Mouse (Mus musculus): ENCODE results near the gene Tmem102. TPM values are rescaled to one million over a fixed set of nuclear protein-coding genes. Genes with fewer than 3 reads are reported as not detected.

Tmem102 gene
- polyA plus RNA-seq, 1 experiment from 2014 or later: 2.4 TPM

- H3K9ac ChIP-seq: no peak within 1 kb of the TSS
- H3K36me3 ChIP-seq: no peaks in the 10 kb centered on the region
- no peak within 1 kb of the TSS for H3K4me2 ChIP-seq (replicated peaks)
- no peaks in the 10 kb centered on the region for H3K27me3 ChIP-seq
- H3K27ac ChIP-seq: no peak within 1 kb of the TSS
- no peak for ATAC-seq (ENCODE audit: low FRiP score)
- 0 out of 2 replicates have a peak, but pooled peaks cover 10% of the 10 kb centered on the region for H3K9me3 ChIP-seq (replicated peaks)
- 54% methylated on average over 10 of the region's 10 CpGs for WGBS
- no peaks in the 10 kb centered on the region for H3K4me1 ChIP-seq
- no peak within 1 kb of the TSS for H3K4me3 ChIP-seq
Measured at GRCm38 (mm10) chr11:69815155-69815554, 9.7 kb upstream of the Tmem102 start, which contains the start of gene Gm39566. Gm39566 (minus strand) TSS chr11:69815298.

DNA sequence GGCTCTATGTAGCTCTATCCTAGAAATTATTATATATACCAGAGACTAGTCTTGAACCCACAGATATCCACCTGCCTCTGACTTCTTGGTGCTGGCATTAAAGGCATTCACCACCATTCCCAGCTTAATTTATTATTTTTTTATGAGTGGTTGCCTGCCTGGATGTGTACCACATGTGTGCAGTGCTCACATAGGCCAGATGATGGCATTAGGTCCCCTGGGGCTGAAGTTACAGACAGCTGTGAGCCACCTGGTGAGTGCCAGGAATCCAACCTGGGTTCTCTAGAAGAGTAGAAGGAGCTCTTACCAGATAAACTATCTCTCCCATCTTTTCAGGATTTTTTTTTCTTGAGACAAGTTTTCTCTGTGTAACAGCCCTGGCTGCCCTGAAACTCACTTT is 4.9 kb upstream of the Tmem102 start:
- ATAC-seq (ENCODE audit: low FRiP score): no peak

GRCm38 (mm10) chr11:69807641-69808040 is 2.2 kb upstream of the Tmem102 start:
- 85% methylated on average over 2 of the region's 2 CpGs for WGBS
- Histone ChIP-seq H3K36me3 (no peaks in the 10 kb centered on the region), H3K9me3 (replicated peaks) (0 out of 2 replicates have a peak, but pooled peaks cover 3% of the 10 kb centered on the region), H3K4me2 (replicated peaks) (no peak overlapping the region), H3K9ac (no peak overlapping the region), H3K27me3 (peaks cover 38% of the 10 kb centered on the region), H3K4me3 (no peak overlapping the region), H3K27ac (no peak overlapping the region), H3K4me1 (peaks cover 23% of the 10 kb centered on the region)
- no peak for ATAC-seq (ENCODE audit: low FRiP score)

More for the DNA sequence above, 4.9 kb upstream of the Tmem102 start:
- Histone ChIP-seq H3K4me2 (replicated peaks) (no peak overlapping the region), H3K9me3 (replicated peaks) (0 out of 2 replicates have a peak, but pooled peaks cover 3% of the 10 kb centered on the region), H3K36me3 (no peaks in the 10 kb centered on the region), H3K4me1 (no peaks in the 10 kb centered on the region), H3K27me3 (peaks cover 14% of the 10 kb centered on the region), H3K9ac (no peak overlapping the region), H3K4me3 (no peak overlapping the region), H3K27ac (no peak overlapping the region)

DNA sequence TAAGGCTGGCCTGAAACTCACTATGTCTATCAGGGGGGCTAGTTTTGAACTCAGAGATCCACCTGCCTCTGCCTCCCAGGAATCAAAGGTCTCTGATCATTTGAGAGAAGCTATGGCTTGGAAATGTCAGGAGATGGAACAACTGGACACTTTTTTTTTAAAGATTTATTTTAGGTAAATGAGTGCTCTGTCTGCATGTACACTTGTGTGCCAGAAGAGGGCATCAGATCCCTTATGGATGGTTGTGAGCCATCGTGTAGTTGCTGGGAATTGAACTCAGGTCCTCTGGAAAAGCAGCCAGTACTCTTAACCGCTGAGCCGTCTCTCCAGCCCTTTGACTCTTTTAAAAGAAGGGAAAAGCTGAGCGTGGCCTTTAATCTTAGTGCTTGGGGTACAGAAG is 954 bp upstream of the Tmem102 start:
- peaks cover 51% of the 10 kb centered on the region for H3K27me3 ChIP-seq
- no peak overlapping the region for H3K4me2 ChIP-seq (replicated peaks)
- no peaks in the 10 kb centered on the region for H3K36me3 ChIP-seq
- peaks cover 36% of the 10 kb centered on the region for H3K4me1 ChIP-seq
- 85% methylated on average over 4 of the region's 4 CpGs for WGBS
- no peak overlapping the region for H3K4me3 ChIP-seq
- H3K9me3 ChIP-seq (replicated peaks): 0 out of 2 replicates have a peak, but pooled peaks cover 3% of the 10 kb centered on the region
- H3K27ac ChIP-seq: no peak overlapping the region
- no peak for ATAC-seq (ENCODE audit: low FRiP score)
- no peak overlapping the region for H3K9ac ChIP-seq

DNA sequence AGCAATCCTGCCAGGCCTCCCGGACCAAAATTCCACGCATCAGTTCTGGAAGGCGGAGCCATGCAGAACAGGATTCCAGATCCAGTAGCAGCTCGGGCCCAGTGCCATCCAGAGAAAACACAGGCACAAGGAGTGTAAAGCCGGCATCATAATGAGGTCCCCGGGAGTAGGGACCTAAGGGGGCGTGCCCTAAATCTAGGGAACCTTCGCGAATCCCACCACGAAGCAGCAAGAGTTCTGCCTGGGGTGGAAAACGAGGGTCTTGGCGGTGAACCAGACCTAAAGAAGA is 828 bp downstream of the Tmem102 start:
- Histone ChIP-seq H3K4me3 (peak overlapping the region; percentile 53; the same call in 1 of the 2 replicates), H3K4me1 (peaks cover 51% of the 10 kb centered on the region), H3K27ac (no peak overlapping the region), H3K9me3 (replicated peaks) (0 out of 2 replicates have a peak, but pooled peaks cover 3% of the 10 kb centered on the region), H3K4me2 (replicated peaks) (peak overlapping the region; percentile 8; the same call in 1 of the 2 replicates), H3K9ac (no peak overlapping the region), H3K27me3 (peaks cover 53% of the 10 kb centered on the region), H3K36me3 (no peaks in the 10 kb centered on the region)
- 6% methylated on average over 12 of the region's 12 CpGs for WGBS
- no peak for ATAC-seq (ENCODE audit: low FRiP score)

DNA sequence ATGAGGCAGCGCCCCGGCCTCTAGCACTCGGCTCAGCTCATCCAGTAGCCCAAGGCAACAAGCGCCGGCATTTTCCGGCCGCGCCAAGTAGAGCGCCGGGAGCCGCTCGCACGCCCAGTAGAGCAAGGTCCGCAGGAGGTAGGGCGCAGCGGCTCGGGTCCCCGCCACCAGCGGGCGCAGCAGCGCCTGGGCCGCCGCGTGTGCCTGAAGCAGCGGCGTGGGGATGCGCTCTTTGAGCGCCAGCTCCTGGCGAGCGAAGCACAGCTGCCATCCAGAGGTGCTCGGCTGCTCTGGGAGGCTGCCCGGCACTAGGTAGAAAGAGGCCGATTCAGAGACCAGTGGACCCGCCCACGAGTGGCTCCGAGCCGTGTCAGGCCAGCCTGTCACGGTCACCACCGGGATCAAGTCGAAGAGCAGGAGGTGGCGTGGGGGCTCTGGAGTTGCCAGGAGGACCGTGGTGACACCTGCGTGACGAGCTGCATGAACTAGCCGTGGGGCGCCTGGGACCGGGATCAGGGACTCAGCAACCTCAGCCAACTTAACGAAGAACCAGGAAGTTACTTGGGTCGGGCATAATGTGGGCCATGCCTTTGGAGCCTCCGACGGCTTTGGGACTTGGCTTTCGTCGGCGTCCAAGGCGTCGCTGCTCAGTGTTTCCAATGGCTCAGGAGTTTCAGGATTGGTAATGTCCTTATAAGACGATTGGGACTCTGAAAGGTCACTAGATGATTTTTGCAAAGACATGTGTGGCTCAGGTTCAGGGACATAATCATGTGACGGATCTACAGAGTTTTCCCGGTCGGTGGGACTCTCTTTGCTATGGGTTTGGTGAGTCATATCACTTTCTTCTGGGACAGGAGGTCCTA is 1.4 kb downstream of the Tmem102 start:
- WGBS: under 1% methylated on average over 60 of the region's 60 CpGs
- peak overlapping the region; percentile 53 for H3K4me3 ChIP-seq
- H3K4me1 ChIP-seq: peaks cover 57% of the 10 kb centered on the region
- H3K9me3 ChIP-seq (replicated peaks): 0 out of 2 replicates have a peak, but pooled peaks cover 3% of the 10 kb centered on the region
- peaks cover 53% of the 10 kb centered on the region for H3K27me3 ChIP-seq
- H3K27ac ChIP-seq: peak overlapping the region; percentile 52
- H3K9ac ChIP-seq: peak overlapping the region; percentile 58
- peak; percentile 18 for ATAC-seq (ENCODE audit: low FRiP score)
- H3K36me3 ChIP-seq: no peaks in the 10 kb centered on the region
- H3K4me2 ChIP-seq (replicated peaks): peak overlapping the region; percentile 90

- Histone ChIP-seq H3K4me1 (peaks cover 60% of the 10 kb centered on the region), H3K9me3 (replicated peaks) (0 out of 2 replicates have a peak, but pooled peaks cover 3% of the 10 kb centered on the region), H3K4me2 (replicated peaks) (peak overlapping the region; percentile 90), H3K27ac (peak overlapping the region; percentile 52), H3K36me3 (no peaks in the 10 kb centered on the region), H3K27me3 (peaks cover 53% of the 10 kb centered on the region), H3K9ac (peak overlapping the region; percentile 58), H3K4me3 (peak overlapping the region; percentile 53)
- whole genome bisulfite sequencing: 3% methylated on average over 12 of the region's 12 CpGs
- ATAC-seq (ENCODE audit: low FRiP score): no peak
Measured at GRCm38 (mm10) chr11:69803328-69803727, 2.1 kb downstream of the Tmem102 start.

- H3K4me1 ChIP-seq: peaks cover 60% of the 10 kb centered on the region
- H3K9me3 ChIP-seq (replicated peaks): 0 out of 2 replicates have a peak, but pooled peaks cover 3% of the 10 kb centered on the region
- H3K4me2 ChIP-seq (replicated peaks): peak overlapping the region; percentile 90
- WGBS: under 1% methylated on average over 33 of the region's 33 CpGs
- peak; percentile 3; the same call in 1 of the 2 replicates for ATAC-seq (ENCODE audit: low FRiP score)
- H3K36me3 ChIP-seq: no peaks in the 10 kb centered on the region
- peaks cover 57% of the 10 kb centered on the region for H3K27me3 ChIP-seq
- H3K4me3 ChIP-seq: peak overlapping the region; percentile 53
- H3K9ac ChIP-seq: peak overlapping the region; percentile 73
- H3K27ac ChIP-seq: peak overlapping the region; percentile 74
Measured at GRCm38 (mm10) chr11:69802648-69803105, 2.7 kb downstream of the Tmem102 start.

- no peak for ATAC-seq (ENCODE audit: low FRiP score)
- Histone ChIP-seq H3K27me3 (peaks cover 67% of the 10 kb centered on the region), H3K4me1 (peaks cover 60% of the 10 kb centered on the region), H3K9me3 (replicated peaks) (0 out of 2 replicates have a peak, but pooled peaks cover 1% of the 10 kb centered on the region), H3K27ac (peak within 1 kb of the TSS; percentile 93), H3K36me3 (no peaks in the 10 kb centered on the region), H3K4me3 (peak within 1 kb of the TSS; percentile 53), H3K4me2 (replicated peaks) (peak within 1 kb of the TSS; percentile 90), H3K9ac (peak within 1 kb of the TSS; percentile 73)
- 1% methylated on average over 33 of the region's 33 CpGs for WGBS
Measured at GRCm38 (mm10) chr11:69801379-69801977, 3.9 kb downstream of the Tmem102 start, which contains the start of gene Fgf11. Fgf11 (minus strand) TSS chr11:69801857.

DNA sequence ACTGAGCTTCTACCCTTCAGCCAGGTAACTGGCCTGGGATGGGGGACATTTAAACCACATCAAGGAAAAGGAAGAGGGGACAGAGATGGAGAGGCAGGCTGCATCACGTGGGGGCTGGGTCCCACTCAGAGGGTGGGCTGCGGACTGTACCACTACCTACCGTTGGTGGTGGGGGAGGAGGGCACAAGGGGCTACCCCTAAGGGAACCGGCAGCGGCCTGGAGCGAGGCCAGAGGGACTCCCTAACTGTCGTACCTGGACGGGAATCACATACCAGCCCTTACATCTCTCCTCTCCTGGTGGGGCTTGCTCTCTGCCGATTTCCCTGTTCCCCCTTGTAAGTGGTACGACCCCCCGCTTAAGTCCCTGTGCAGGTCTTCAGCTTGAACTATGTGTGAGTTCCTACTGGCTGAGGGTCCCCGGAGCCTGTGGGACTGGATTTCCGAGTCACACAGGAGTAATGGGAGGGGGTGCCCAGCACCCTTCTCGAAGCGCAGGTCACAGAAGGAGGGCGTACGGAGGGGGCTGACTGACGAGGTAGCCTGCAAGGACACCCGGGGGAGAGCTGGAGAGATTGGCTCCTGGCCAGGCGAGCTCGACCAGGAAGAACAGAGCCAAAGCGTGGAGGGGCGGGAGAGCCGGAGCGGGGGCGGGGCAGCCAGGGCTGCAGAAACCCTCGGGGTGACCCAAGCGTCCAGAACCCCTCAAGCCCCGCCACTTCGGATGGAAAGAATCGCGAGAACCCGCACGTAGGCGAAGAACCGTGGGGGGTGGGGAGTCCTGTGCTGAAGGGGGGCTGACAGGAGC is 4.8 kb downstream of the Tmem102 start:
- peaks cover 65% of the 10 kb centered on the region for H3K4me1 ChIP-seq
- peak overlapping the region; percentile 93 for H3K27ac ChIP-seq
- under 1% methylated on average over 34 of the region's 36 CpGs for WGBS
- H3K36me3 ChIP-seq: no peaks in the 10 kb centered on the region
- H3K9me3 ChIP-seq (replicated peaks): no peaks in the 10 kb centered on the region
- peak overlapping the region; percentile 73 for H3K9ac ChIP-seq
- H3K4me2 ChIP-seq (replicated peaks): peak overlapping the region; percentile 90
- peak; percentile 74 for ATAC-seq (ENCODE audit: low FRiP score)
- H3K27me3 ChIP-seq: peaks cover 66% of the 10 kb centered on the region
- H3K4me3 ChIP-seq: peak overlapping the region; percentile 53

DNA sequence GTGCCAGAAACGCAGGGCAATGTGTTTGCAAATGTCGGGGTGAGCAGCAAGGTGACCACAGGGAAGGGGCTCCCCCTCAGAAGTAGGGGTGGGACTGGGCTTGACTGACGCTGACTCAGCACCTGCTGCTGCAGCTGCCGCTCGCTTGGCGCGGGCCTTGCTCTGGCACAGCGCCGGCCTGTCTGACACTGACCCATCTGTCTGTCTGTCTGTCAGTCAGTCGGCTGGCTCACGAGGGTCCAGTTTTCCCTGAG is 5.4 kb downstream of the Tmem102 start:
- peak; percentile 51 for ATAC-seq (ENCODE audit: low FRiP score)
- Histone ChIP-seq H3K9me3 (replicated peaks) (no peaks in the 10 kb centered on the region), H3K27ac (peak overlapping the region; percentile 93), H3K9ac (peak overlapping the region; percentile 73), H3K4me3 (peak overlapping the region; percentile 53), H3K27me3 (peaks cover 62% of the 10 kb centered on the region), H3K36me3 (no peaks in the 10 kb centered on the region), H3K4me2 (replicated peaks) (peak overlapping the region; percentile 90), H3K4me1 (peaks cover 68% of the 10 kb centered on the region)
- under 1% methylated on average over 11 of the region's 11 CpGs for WGBS

All from hindbrain, embryonic 12.5 days (tissue).